Mouse (Mus musculus) liver, adult 2 months (tissue): ENCODE measurements around the gene Kdm2b.

Source experiments
- CTCF ChIP-seq: fragments of 200-500 bp; IDR thresholded peaks from 2 replicates; pipeline ENCODE4 v1.5.1; 2011; ENCODE audit warnings: low read depth, low read length, control low read depth
- POLR2A ChIP-seq: fragments of 200-500 bp; IDR thresholded peaks from 2 replicates; pipeline ENCODE4 v1.6.1; 2011; ENCODE audit warnings: low read length, control low read depth; ENCODE audit not compliant: insufficient read depth; ENCODE audit errors: extremely low read depth

- no peak for TF ChIP-seq CTCF
- TF ChIP-seq POLR2A, result no peak
These were observed 80.1 kb downstream of the Kdm2b start for GRCm38 (mm10) chr5:122909481-122909880.
